Mouse (Mus musculus): ENCODE measurements around the gene Atg5. TPM values are rescaled to one million over a fixed set of nuclear protein-coding genes. Genes with fewer than 3 reads are reported as not detected.

Atg5 gene
- polyA plus RNA-seq, 1 experiment from 2014 or later = 46.7 TPM

GRCm38 (mm10) chr10:44338571-44338970 lies 70.4 kb downstream of the Atg5 start:
- H3K4me1 ChIP-seq = peaks cover 7% of the 10 kb centered on the region
- no peak overlapping the region for H3K4me3 ChIP-seq
- WGBS = 46% methylated on average over 6 of the region's 6 CpGs
- H3K36me3 ChIP-seq = no peaks in the 10 kb centered on the region
- no peaks in the 10 kb centered on the region for H3K27me3 ChIP-seq
- ATAC-seq (ENCODE audit: low FRiP score) = no peak
- H3K27ac ChIP-seq = no peak overlapping the region
- no peak overlapping the region for H3K4me2 ChIP-seq (replicated peaks)
- no peak overlapping the region for H3K9ac ChIP-seq
- no peaks in the 10 kb centered on the region for H3K9me3 ChIP-seq (replicated peaks)

DNA sequence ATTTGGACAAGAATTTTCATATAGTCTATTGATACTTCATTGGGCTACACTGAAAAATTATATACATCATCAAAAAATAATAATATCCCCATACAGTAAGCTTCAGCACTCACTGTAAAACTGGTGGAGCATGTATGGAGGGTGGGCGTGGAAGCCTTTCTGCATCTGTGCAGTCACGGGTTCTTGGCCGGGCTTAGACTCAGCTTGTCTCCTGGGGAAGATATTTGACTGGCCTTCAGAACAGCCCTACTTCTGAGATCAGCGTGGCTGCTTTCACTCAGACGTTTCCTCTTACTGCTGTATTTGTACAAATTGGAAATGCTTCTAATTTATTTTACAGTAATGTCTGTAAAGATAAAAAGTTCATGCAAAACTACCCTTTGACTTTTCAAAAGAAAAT lies 71.2 kb downstream of the Atg5 start:
- Histone ChIP-seq H3K27me3 (no peaks in the 10 kb centered on the region), H3K9me3 (replicated peaks) (no peaks in the 10 kb centered on the region), H3K36me3 (no peaks in the 10 kb centered on the region), H3K9ac (no peak overlapping the region), H3K4me1 (peaks cover 7% of the 10 kb centered on the region), H3K4me2 (replicated peaks) (no peak overlapping the region), H3K27ac (no peak overlapping the region), H3K4me3 (no peak overlapping the region)
- no peak for ATAC-seq (ENCODE audit: low FRiP score)
- 74% methylated on average over 5 of the region's 5 CpGs for WGBS

- ATAC-seq (ENCODE audit: low FRiP score) = no peak
- Histone ChIP-seq H3K4me3 (no peak overlapping the region), H3K27ac (no peak overlapping the region), H3K36me3 (no peaks in the 10 kb centered on the region), H3K4me1 (peaks cover 7% of the 10 kb centered on the region), H3K9ac (no peak overlapping the region), H3K4me2 (replicated peaks) (no peak overlapping the region), H3K9me3 (replicated peaks) (no peaks in the 10 kb centered on the region), H3K27me3 (no peaks in the 10 kb centered on the region)
- 74% methylated on average over 4 of the region's 4 CpGs for WGBS
Measured at GRCm38 (mm10) chr10:44340928-44341327, 72.8 kb downstream of the Atg5 start.

DNA sequence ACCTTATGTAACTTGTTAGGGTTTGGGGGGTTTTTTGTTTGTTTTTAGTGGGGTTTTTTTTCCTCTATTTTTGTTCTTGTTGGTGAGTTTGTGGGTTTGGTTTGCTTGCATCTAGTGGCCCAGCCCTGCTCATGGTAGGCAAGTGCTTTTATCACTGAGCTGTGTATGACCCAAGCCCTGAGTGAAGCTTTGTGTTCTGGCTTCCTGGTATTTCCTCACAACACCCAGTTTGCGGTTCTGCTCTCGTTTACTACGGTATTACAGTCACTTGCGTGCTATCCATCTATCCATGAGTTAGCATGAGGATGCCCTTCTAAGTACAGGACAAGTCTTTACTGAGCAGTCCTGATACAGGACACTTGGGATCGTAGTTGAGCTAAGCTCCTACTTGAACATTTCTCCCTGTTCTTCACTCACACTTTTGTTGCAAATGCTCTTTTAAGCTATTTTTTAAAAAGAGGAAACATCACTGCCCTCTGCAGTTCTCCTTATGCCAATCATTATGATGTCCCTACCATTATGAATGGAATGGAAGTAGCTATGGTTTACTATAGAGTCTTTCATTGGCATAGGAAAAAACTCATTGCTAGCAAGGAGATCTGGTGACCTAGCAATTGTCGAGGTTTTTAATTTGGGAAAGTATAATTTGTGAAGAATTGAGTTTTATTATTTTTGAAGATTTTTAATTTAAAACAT lies 73.8 kb downstream of the Atg5 start:
- no peak overlapping the region for H3K9ac ChIP-seq
- 95% methylated on average over 6 of the region's 6 CpGs for WGBS

GRCm38 (mm10) chr10:44343351-44343750 lies 75.2 kb downstream of the Atg5 start:
- no peak for ATAC-seq (ENCODE audit: low FRiP score)
- 98% methylated on average over 3 of the region's 3 CpGs for WGBS

More for the DNA sequence above, 73.8 kb downstream of the Atg5 start:
- Histone ChIP-seq H3K4me2 (replicated peaks) (no peak overlapping the region), H3K4me3 (no peak overlapping the region), H3K36me3 (no peaks in the 10 kb centered on the region), H3K27me3 (no peaks in the 10 kb centered on the region), H3K27ac (no peak overlapping the region), H3K4me1 (peaks cover 7% of the 10 kb centered on the region), H3K9me3 (replicated peaks) (no peaks in the 10 kb centered on the region)
- ATAC-seq (ENCODE audit: low FRiP score) = no peak

DNA sequence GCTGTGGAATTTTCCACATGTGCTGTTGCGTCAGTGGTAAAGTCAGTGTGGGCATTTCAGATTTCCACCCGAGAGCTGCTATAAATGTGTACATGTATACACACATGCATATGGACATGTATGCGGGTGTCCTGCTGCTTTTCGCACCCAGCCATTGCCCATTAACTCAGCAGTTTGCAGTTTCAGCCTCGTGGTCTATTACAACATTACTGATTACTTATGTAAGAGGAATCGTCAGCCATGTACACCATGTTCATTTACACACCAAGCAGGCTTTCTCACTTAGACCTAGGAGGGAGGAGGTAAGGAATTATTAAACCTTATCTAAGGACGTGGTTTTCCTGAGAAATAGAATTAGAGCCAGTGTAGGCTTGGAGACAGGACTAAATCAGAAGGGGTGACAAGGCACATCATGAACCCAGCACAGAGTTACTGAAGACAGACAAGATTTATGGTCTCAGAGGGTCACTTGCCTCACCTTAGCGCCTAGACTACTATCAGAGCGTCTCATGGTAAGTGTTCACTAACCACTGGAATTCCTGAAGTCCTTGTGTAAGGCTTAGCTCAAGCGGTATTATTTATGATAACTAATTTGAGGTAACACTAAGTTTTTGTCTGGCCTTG lies 79.5 kb downstream of the Atg5 start:
- no peak overlapping the region for H3K4me3 ChIP-seq
- 91% methylated on average over 10 of the region's 10 CpGs for WGBS
- no peak overlapping the region for H3K9ac ChIP-seq
- H3K27me3 ChIP-seq = no peaks in the 10 kb centered on the region
- no peaks in the 10 kb centered on the region for H3K36me3 ChIP-seq
- H3K27ac ChIP-seq = no peak overlapping the region
- no peak for ATAC-seq (ENCODE audit: low FRiP score)
- no peaks in the 10 kb centered on the region; the same call in 1 of the 2 replicates for H3K4me1 ChIP-seq
- H3K9me3 ChIP-seq (replicated peaks) = no peaks in the 10 kb centered on the region
- no peak overlapping the region for H3K4me2 ChIP-seq (replicated peaks)

More at GRCm38 (mm10) chr10:44343351-44343750, 75.2 kb downstream of the Atg5 start:
- H3K4me3 ChIP-seq = no peak overlapping the region
- H3K4me2 ChIP-seq (replicated peaks) = no peak overlapping the region
- no peaks in the 10 kb centered on the region for H3K27me3 ChIP-seq
- H3K4me1 ChIP-seq = peaks cover 5% of the 10 kb centered on the region
- H3K27ac ChIP-seq = no peak overlapping the region
- H3K36me3 ChIP-seq = no peaks in the 10 kb centered on the region
- no peaks in the 10 kb centered on the region for H3K9me3 ChIP-seq (replicated peaks)
- no peak overlapping the region for H3K9ac ChIP-seq

- Histone ChIP-seq H3K4me3 (no peak overlapping the region), H3K36me3 (no peaks in the 10 kb centered on the region), H3K27ac (peak overlapping the region; percentile 8; the same call in 1 of the 2 replicates), H3K9ac (no peak overlapping the region), H3K4me1 (no peaks in the 10 kb centered on the region; the same call in 1 of the 2 replicates), H3K27me3 (no peaks in the 10 kb centered on the region), H3K9me3 (replicated peaks) (no peaks in the 10 kb centered on the region), H3K4me2 (replicated peaks) (no peak overlapping the region)
- 0 out of 2 replicates have a peak, but pooled peaks have one; percentile 56 for ATAC-seq (ENCODE audit: low FRiP score)
- WGBS = 66% methylated on average over 14 of the region's 14 CpGs
Measured at GRCm38 (mm10) chr10:44348474-44349415, 80.6 kb downstream of the Atg5 start.

DNA sequence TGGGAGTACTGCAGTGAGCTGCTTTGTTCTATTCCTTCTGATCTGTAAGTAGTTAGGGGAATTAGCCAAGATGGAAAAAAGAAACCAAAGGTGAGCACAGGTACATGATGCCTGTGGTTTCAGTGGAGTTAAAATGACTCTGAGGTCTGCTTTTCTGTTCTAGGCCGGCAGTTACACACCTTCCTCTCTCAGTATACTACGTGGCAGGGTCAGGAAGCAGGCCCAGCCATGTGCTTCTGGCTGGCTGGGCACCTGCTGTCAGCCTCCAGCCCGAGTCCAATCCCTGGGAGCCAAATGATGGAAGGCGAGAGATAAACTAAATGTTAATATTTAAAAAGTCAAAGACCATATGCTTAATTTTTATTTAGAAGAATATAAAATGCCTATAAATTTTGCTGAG lies 85.3 kb downstream of the Atg5 start:
- Histone ChIP-seq H3K9ac (no peak overlapping the region), H3K4me3 (no peak overlapping the region), H3K4me2 (replicated peaks) (no peak overlapping the region), H3K27me3 (no peaks in the 10 kb centered on the region), H3K9me3 (replicated peaks) (no peaks in the 10 kb centered on the region), H3K36me3 (no peaks in the 10 kb centered on the region), H3K4me1 (peaks cover 5% of the 10 kb centered on the region; the same call in 1 of the 2 replicates), H3K27ac (no peak overlapping the region)
- 86% methylated on average over 4 of the region's 4 CpGs for WGBS
- no peak for ATAC-seq (ENCODE audit: low FRiP score)

DNA sequence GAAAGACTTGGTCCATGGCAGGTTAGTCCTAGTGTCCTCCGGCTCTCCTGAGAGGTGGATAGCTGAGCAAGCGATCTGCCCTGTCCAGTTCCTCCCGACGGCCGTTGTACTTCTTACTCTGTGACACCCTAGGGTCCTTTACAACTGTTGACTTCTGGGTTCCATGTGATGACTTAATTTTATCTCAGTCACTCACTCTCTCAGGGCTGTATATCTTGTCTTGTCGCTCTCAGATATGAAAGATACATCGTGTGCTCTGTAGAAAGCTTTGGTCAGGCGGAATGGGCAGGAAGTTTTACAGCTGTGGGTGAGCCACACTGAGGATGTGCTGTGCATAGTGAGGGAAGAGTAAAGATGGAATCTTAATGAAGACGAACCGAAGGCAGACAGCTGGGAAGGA lies 86.2 kb downstream of the Atg5 start:
- no peak for ATAC-seq (ENCODE audit: low FRiP score)
- WGBS = 91% methylated on average over 10 of the region's 10 CpGs
- Histone ChIP-seq H3K27me3 (no peaks in the 10 kb centered on the region), H3K4me2 (replicated peaks) (no peak overlapping the region), H3K36me3 (no peaks in the 10 kb centered on the region), H3K9me3 (replicated peaks) (no peaks in the 10 kb centered on the region), H3K27ac (no peak overlapping the region), H3K4me1 (peaks cover 5% of the 10 kb centered on the region; the same call in 1 of the 2 replicates), H3K9ac (no peak overlapping the region), H3K4me3 (no peak overlapping the region)

DNA sequence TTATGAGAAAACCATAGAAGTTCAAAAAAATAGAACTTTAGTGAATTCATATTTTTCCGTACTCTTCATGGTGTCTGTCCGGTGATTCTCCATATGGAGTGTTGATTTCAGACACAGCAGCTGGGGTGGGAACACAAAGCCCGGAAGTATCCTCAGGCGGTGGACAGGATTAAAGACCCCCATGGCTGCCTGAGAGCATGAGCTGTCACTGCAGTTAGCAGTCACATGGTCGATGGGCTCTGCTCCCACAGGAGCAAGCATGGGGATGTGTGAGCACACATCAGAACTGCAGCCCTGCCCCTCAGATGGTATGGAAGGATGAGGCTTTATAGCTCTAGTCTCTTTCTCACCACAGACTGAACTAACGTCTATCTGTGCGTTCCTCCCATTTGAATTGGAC lies 87.1 kb downstream of the Atg5 start:
- WGBS = 79% methylated on average over 7 of the region's 7 CpGs
- Histone ChIP-seq H3K9ac (no peak overlapping the region), H3K36me3 (no peaks in the 10 kb centered on the region), H3K4me2 (replicated peaks) (no peak overlapping the region), H3K4me3 (no peak overlapping the region), H3K4me1 (peaks cover 5% of the 10 kb centered on the region; the same call in 1 of the 2 replicates), H3K9me3 (replicated peaks) (no peaks in the 10 kb centered on the region), H3K27me3 (no peaks in the 10 kb centered on the region), H3K27ac (no peak overlapping the region)
- no peak for ATAC-seq (ENCODE audit: low FRiP score)

GRCm38 (mm10) chr10:44356625-44357024 lies 88.5 kb downstream of the Atg5 start:
- H3K36me3 ChIP-seq = no peaks in the 10 kb centered on the region
- H3K9ac ChIP-seq = no peak overlapping the region
- no peaks in the 10 kb centered on the region for H3K27me3 ChIP-seq
- no peak overlapping the region for H3K27ac ChIP-seq
- no peak overlapping the region for H3K4me2 ChIP-seq (replicated peaks)
- no peaks in the 10 kb centered on the region for H3K9me3 ChIP-seq (replicated peaks)
- WGBS = 94% methylated on average over 5 of the region's 5 CpGs
- ATAC-seq (ENCODE audit: low FRiP score) = no peak
- H3K4me3 ChIP-seq = no peak overlapping the region
- peaks cover 5% of the 10 kb centered on the region; the same call in 1 of the 2 replicates for H3K4me1 ChIP-seq

DNA sequence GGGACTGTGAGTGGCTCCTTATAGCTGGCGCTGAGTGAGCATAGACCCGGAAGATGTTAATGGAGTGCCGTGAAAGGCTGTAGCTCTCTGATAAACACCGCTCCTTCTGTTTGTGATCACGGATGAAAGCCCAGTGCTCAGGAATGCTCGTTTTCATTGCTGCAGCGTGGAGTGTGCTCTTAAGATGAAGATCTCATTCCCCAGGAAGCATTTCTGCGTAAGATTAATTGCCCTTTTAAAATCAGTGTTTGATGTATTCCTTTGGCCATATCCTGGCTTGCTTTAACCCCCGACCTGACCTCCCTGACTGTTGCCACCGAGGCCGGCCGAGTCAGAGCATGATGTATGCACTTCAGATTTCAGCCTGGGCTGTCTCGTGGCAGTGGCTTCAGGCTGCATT lies 89.2 kb downstream of the Atg5 start:
- Histone ChIP-seq H3K36me3 (no peaks in the 10 kb centered on the region), H3K27ac (no peak overlapping the region), H3K9ac (no peak overlapping the region), H3K4me1 (peaks cover 5% of the 10 kb centered on the region; the same call in 1 of the 2 replicates), H3K4me2 (replicated peaks) (0 out of 2 replicates have a peak overlapping the region, but pooled peaks have one; percentile 8), H3K4me3 (no peak overlapping the region), H3K9me3 (replicated peaks) (no peaks in the 10 kb centered on the region), H3K27me3 (no peaks in the 10 kb centered on the region)
- ATAC-seq (ENCODE audit: low FRiP score) = no peak
- WGBS = 17% methylated on average over 13 of the region's 13 CpGs
